In genomic region chr7:6171444-6172005, GRCm38 (mm10) we compare ENCODE assay signal across 8 mouse cellular contexts. TPM values are rescaled to one million over a fixed set of nuclear protein-coding genes. Genes with fewer than 3 reads are reported as not detected.
DNase-seq lines count a peak whose midpoint lies in the region; ATAC-seq and TF ChIP-seq lines count a peak whose summit lies in the region.

No protein-coding gene starts in this region.

- peak; percentile 64; the same call in 1 of the 2 replicates for ATAC-seq in embryonic facial prominence, embryonic 14.5 days (ENCODE audit: low read depth)
- peak; percentile 55; the same call in 1 of the 2 replicates for ATAC-seq in heart, embryonic 11.5 days (replicated peaks; ENCODE audit: insufficient number of reproducible peaks, low FRiP score, low TSS enrichment)
- peak; percentile 49 for ATAC-seq in kidney, embryonic 15.5 days (replicated peaks; ENCODE audit: low FRiP score)
- peak; percentile 53 for ATAC-seq in liver, embryonic 11.5 days (replicated peaks; ENCODE audit: low FRiP score)

- H3K4me2 ChIP-seq in embryonic facial prominence, embryonic 14.5 days (ENCODE audit: low read depth, low read length) = peak overlapping the region; percentile 89
- H3K4me2 ChIP-seq in heart, embryonic 11.5 days = peak overlapping the region; percentile 93
- peak overlapping the region; percentile 89 for H3K4me2 ChIP-seq in kidney, embryonic 15.5 days
- H3K4me2 ChIP-seq in liver, embryonic 11.5 days = peak overlapping the region; percentile 96

- no peaks in the 10 kb centered on the region for H3K27me3 ChIP-seq in C2C12 (ENCODE audit: control insufficient read depth, insufficient read depth, insufficient read length)
- no peaks in the 10 kb centered on the region for H3K27me3 ChIP-seq in embryonic facial prominence, embryonic 14.5 days (replicated peaks; ENCODE audit: control insufficient read depth, insufficient read depth, low read length)
- no peaks in the 10 kb centered on the region; the same call in 1 of the 2 replicates for H3K27me3 ChIP-seq in heart, embryonic 11.5 days (ENCODE audit: control insufficient read depth, insufficient read depth, low read length)
- H3K27me3 ChIP-seq in kidney, embryonic 15.5 days = no peaks in the 10 kb centered on the region
- no peaks in the 10 kb centered on the region for H3K27me3 ChIP-seq in liver, embryonic 11.5 days (replicated peaks; ENCODE audit: control insufficient read depth, insufficient read depth, low read length)

- H3K4me1 ChIP-seq in bone marrow, adult 2 months (ENCODE audit: control insufficient read depth, insufficient read depth, low read length) = peaks cover 2% of the 10 kb centered on the region; the same call in 1 of the 2 replicates
- peaks cover 9% of the 10 kb centered on the region; the same call in 1 of the 2 replicates for H3K4me1 ChIP-seq in embryonic facial prominence, embryonic 14.5 days (ENCODE audit: control insufficient read depth, insufficient read depth, low read length)
- H3K4me1 ChIP-seq in heart, embryonic 11.5 days (ENCODE audit: control insufficient read depth, insufficient read depth, low read length) = peaks cover 7% of the 10 kb centered on the region; the same call in 1 of the 2 replicates
- H3K4me1 ChIP-seq in kidney, embryonic 15.5 days = peaks cover 27% of the 10 kb centered on the region
- peaks cover 14% of the 10 kb centered on the region for H3K4me1 ChIP-seq in liver, embryonic 11.5 days (replicated peaks; ENCODE audit: control insufficient read depth, insufficient read depth, low read length)

- WGBS in bone marrow, adult 2 months = under 1% methylated on average over 24 of the region's 24 CpGs
- under 1% methylated on average over 24 of the region's 24 CpGs for WGBS in embryonic facial prominence, embryonic 14.5 days
- 1% methylated on average over 24 of the region's 24 CpGs for WGBS in heart, embryonic 11.5 days (ENCODE audit: insufficient replicate concordance)
- under 1% methylated on average over 24 of the region's 24 CpGs for WGBS in kidney, embryonic 15.5 days
- 2% methylated on average over 24 of the region's 24 CpGs for WGBS in liver, embryonic 11.5 days

- DNase-seq in embryonic facial prominence, embryonic 14.5 days (ENCODE audit: low spot score) = peak; percentile 81
- DNase-seq in liver, embryonic 11.5 days (ENCODE audit: low spot score) = no peak
- peak; percentile 5 to 50 for DNase-seq in monocyte, adult 2 months (ENCODE audit: low read depth in 1 of 2, low spot score in 2 of 2)
- DNase-seq in spleen, postnatal 36 days (ENCODE audit: low spot score in 2 of 2) = peak; percentile 60 to 74

- no peaks in the 10 kb centered on the region for H3K36me3 ChIP-seq in C2C12 (ENCODE audit: control insufficient read depth, insufficient read depth)
- H3K36me3 ChIP-seq in embryonic facial prominence, embryonic 14.5 days (ENCODE audit: control insufficient read depth, insufficient read depth, low read length) = peaks cover 9% of the 10 kb centered on the region; the same call in 1 of the 2 replicates
- H3K36me3 ChIP-seq in heart, embryonic 11.5 days (ENCODE audit: control insufficient read depth, insufficient read depth, low read length) = no peaks in the 10 kb centered on the region
- peaks cover 9% of the 10 kb centered on the region; the same call in 1 of the 2 replicates for H3K36me3 ChIP-seq in kidney, embryonic 15.5 days
- no peaks in the 10 kb centered on the region for H3K36me3 ChIP-seq in liver, embryonic 11.5 days (ENCODE audit: control insufficient read depth, insufficient read depth, low read length)

- TF ChIP-seq POLR2A in bone marrow, adult 2 months (IDR thresholded peaks at IDR 0.05; ENCODE audit: borderline replicate concordance, control insufficient read depth, low read depth, low read length) = no peak

- H3K79me2 ChIP-seq in C2C12 (ENCODE audit: control insufficient read depth, insufficient read depth) = peaks cover 17% of the 10 kb centered on the region

- no peaks in the 10 kb centered on the region for H3K9me3 ChIP-seq in embryonic facial prominence, embryonic 14.5 days (ENCODE audit: control insufficient read depth, low read length)
- no peaks in the 10 kb centered on the region for H3K9me3 ChIP-seq in heart, embryonic 11.5 days (replicated peaks; ENCODE audit: control insufficient read depth, low read length)
- H3K9me3 ChIP-seq in kidney, embryonic 15.5 days (replicated peaks) = no peaks in the 10 kb centered on the region
- no peaks in the 10 kb centered on the region for H3K9me3 ChIP-seq in liver, embryonic 11.5 days (ENCODE audit: control insufficient read depth, low read length)

- H3ac ChIP-seq in C2C12 (ENCODE audit: control insufficient read depth, insufficient read length, low read depth) = peak overlapping the region; percentile 46

- H3K27ac ChIP-seq in bone marrow, adult 2 months (ENCODE audit: control insufficient read depth, insufficient read depth, low read depth, low read length, poor library complexity) = peak overlapping the region; percentile 1; the same call in 1 of the 2 replicates
- H3K27ac ChIP-seq in embryonic facial prominence, embryonic 14.5 days (replicated peaks; ENCODE audit: low read depth, low read length) = peak overlapping the region; percentile 86
- peak overlapping the region; percentile 78 for H3K27ac ChIP-seq in heart, embryonic 11.5 days (ENCODE audit: low read depth, low read length)
- peak overlapping the region; percentile 82 for H3K27ac ChIP-seq in kidney, embryonic 15.5 days
- peak overlapping the region; percentile 71 for H3K27ac ChIP-seq in liver, embryonic 11.5 days (ENCODE audit: low read depth, low read length)

- peak overlapping the region; percentile 58 for H3K9ac ChIP-seq in embryonic facial prominence, embryonic 14.5 days (ENCODE audit: low read depth, low read length)
- H3K9ac ChIP-seq in heart, embryonic 11.5 days (ENCODE audit: low read depth, low read length) = peak overlapping the region; percentile 72
- peak overlapping the region; percentile 42 for H3K9ac ChIP-seq in kidney, embryonic 15.5 days
- H3K9ac ChIP-seq in liver, embryonic 11.5 days (ENCODE audit: low read depth, low read length) = peak overlapping the region; percentile 80

- TF ChIP-seq CTCF in C2C12 (IDR thresholded peaks at IDR 0.05; ENCODE audit: control insufficient read depth, insufficient read depth, insufficient read length) = peak; percentile 6
- peak; percentile 26; the same call in 1 of the 2 replicates for TF ChIP-seq CTCF in bone marrow, adult 2 months (IDR thresholded peaks at IDR 0.05; ENCODE audit: control insufficient read depth, insufficient read depth, low read length)

- H3K79me3 ChIP-seq in C2C12 (ENCODE audit: low read depth) = peaks cover 2% of the 10 kb centered on the region

- peak overlapping the region; percentile 49 for H3K4me3 ChIP-seq in C2C12 (ENCODE audit: insufficient read depth, poor library complexity, severe bottlenecking)
- peak overlapping the region; percentile 84 for H3K4me3 ChIP-seq in bone marrow, adult 2 months (replicated peaks; ENCODE audit: control insufficient read depth, low read depth, low read length)
- H3K4me3 ChIP-seq in embryonic facial prominence, embryonic 14.5 days (ENCODE audit: low read depth, low read length) = peak overlapping the region; percentile 51
- peak overlapping the region; percentile 75 for H3K4me3 ChIP-seq in heart, embryonic 11.5 days (ENCODE audit: low read depth, low read length)
- peak overlapping the region; percentile 75 for H3K4me3 ChIP-seq in kidney, embryonic 15.5 days (replicated peaks)
- H3K4me3 ChIP-seq in liver, embryonic 11.5 days (ENCODE audit: low read depth, low read length) = peak overlapping the region; percentile 77

TF ChIP-seq in C2C12, 6 proteins besides CTCF, POLR2A, EP300 and RAD21:
- peak; percentile 83 for TF ChIP-seq MAX (IDR thresholded peaks at IDR 0.05)
- no peak for TF ChIP-seq MYOD1 (IDR thresholded peaks at IDR 0.05; ENCODE audit: control insufficient read depth, insufficient read length, low read depth)
- no peak for TF ChIP-seq USF1 (IDR thresholded peaks at IDR 0.05; ENCODE audit: low read depth)

RNA-seq across cellular contexts. Expression of gene Zfp444, which starts 0.5 kb away (rescaled TPM):
- polyA plus RNA-seq in C2C12 (2012; fragmentation: generic; extraction: Trizol) = 30.9 TPM
- 9.5 and 14.9 TPM in 2 replicates for polyA plus RNA-seq in bone marrow, adult 2 months (2011; ENCODE audit: insufficient read depth, insufficient read length, low replicate concordance, missing spikeins)
- polyA plus RNA-seq in embryonic facial prominence, embryonic 14.5 days (2014; fragmentation: Nextera tagmentation; extraction: Ambion mirVana) = 40.7 and 49.6 TPM in 2 replicates
- polyA plus RNA-seq in heart, embryonic 11.5 days (2014; fragmentation: Nextera tagmentation; extraction: Ambion mirVana) = 30.9 and 31.4 TPM in 2 replicates
- polyA plus RNA-seq in kidney, embryonic 15.5 days (2015; fragmentation: Nextera tagmentation; extraction: Ambion mirVana) = 65.5 and 71.4 TPM in 2 replicates
- polyA plus RNA-seq in liver, embryonic 11.5 days (2014; fragmentation: Nextera tagmentation; extraction: Ambion mirVana) = 44.6 and 46.8 TPM in 2 replicates

RNA-seq across cellular contexts. Expression of gene Zfp787, which starts 15.7 kb away (rescaled TPM):
- 31.1 TPM for polyA plus RNA-seq in C2C12 (2012; fragmentation: generic; extraction: Trizol)
- polyA plus RNA-seq in bone marrow, adult 2 months (2011; ENCODE audit: insufficient read depth, insufficient read length, low replicate concordance, missing spikeins) = 15.3 and 38.1 TPM in 2 replicates
- polyA plus RNA-seq in embryonic facial prominence, embryonic 14.5 days (2014; fragmentation: Nextera tagmentation; extraction: Ambion mirVana) = 10.2 and 11.9 TPM in 2 replicates
- 9.0 and 13.3 TPM in 2 replicates for polyA plus RNA-seq in heart, embryonic 11.5 days (2014; fragmentation: Nextera tagmentation; extraction: Ambion mirVana)
- 30.7 and 31.9 TPM in 2 replicates for polyA plus RNA-seq in kidney, embryonic 15.5 days (2015; fragmentation: Nextera tagmentation; extraction: Ambion mirVana)
- 15.2 and 15.6 TPM in 2 replicates for polyA plus RNA-seq in liver, embryonic 11.5 days (2014; fragmentation: Nextera tagmentation; extraction: Ambion mirVana)

RNA-seq across cellular contexts. Expression of gene Galp, which starts 25.4 kb away (rescaled TPM):
- not detected for polyA plus RNA-seq in C2C12 (2012; fragmentation: generic; extraction: Trizol)
- polyA plus RNA-seq in bone marrow, adult 2 months (2011; ENCODE audit: insufficient read depth, insufficient read length, low replicate concordance, missing spikeins) = not detected in 2 replicates
- not detected in 2 replicates for polyA plus RNA-seq in embryonic facial prominence, embryonic 14.5 days (2014; fragmentation: Nextera tagmentation; extraction: Ambion mirVana)
- not detected in 2 replicates for polyA plus RNA-seq in heart, embryonic 11.5 days (2014; fragmentation: Nextera tagmentation; extraction: Ambion mirVana)
- polyA plus RNA-seq in kidney, embryonic 15.5 days (2015; fragmentation: Nextera tagmentation; extraction: Ambion mirVana) = not detected in 2 replicates
- not detected in 2 replicates for polyA plus RNA-seq in liver, embryonic 11.5 days (2014; fragmentation: Nextera tagmentation; extraction: Ambion mirVana)

RNA-seq across cellular contexts. Expression of gene Zscan5b, which starts 50.6 kb away (rescaled TPM):
- not detected for polyA plus RNA-seq in C2C12 (2012; fragmentation: generic; extraction: Trizol)
- polyA plus RNA-seq in bone marrow, adult 2 months (2011; ENCODE audit: insufficient read depth, insufficient read length, low replicate concordance, missing spikeins) = not detected in 2 replicates
- not detected in 2 replicates for polyA plus RNA-seq in embryonic facial prominence, embryonic 14.5 days (2014; fragmentation: Nextera tagmentation; extraction: Ambion mirVana)
- not detected in 2 replicates for polyA plus RNA-seq in heart, embryonic 11.5 days (2014; fragmentation: Nextera tagmentation; extraction: Ambion mirVana)
- polyA plus RNA-seq in kidney, embryonic 15.5 days (2015; fragmentation: Nextera tagmentation; extraction: Ambion mirVana) = not detected in 2 replicates
- polyA plus RNA-seq in liver, embryonic 11.5 days (2014; fragmentation: Nextera tagmentation; extraction: Ambion mirVana) = not detected in 2 replicates

Comparison
In these comparisons a context has a peak if more than half of its experiments do, and no peak if none do; other contexts are left out.
1. H3K27ac ChIP-seq: peak in every context shown above with its lines; median percentile 86 in embryonic facial prominence, embryonic 14.5 days; 82 in kidney, embryonic 15.5 days; 78 in heart, embryonic 11.5 days; 71 in liver, embryonic 11.5 days; 1 in bone marrow, adult 2 months.